Mouse (Mus musculus): Measurements from ENCODE around the gene Gm36028. TPM values are rescaled to one million over a fixed set of nuclear protein-coding genes. Genes with fewer than 3 reads are reported as not detected.

Gene Gm36028
- polyA plus RNA-seq, 1 experiment from 2014 or later, result 4.9 TPM

GRCm38 (mm10) chr16:37869470-37870231 is 8.7 kb upstream of the Gm36028 start:
- WGBS, result 13% methylated on average over 4 of the region's 4 CpGs
- H3K4me2 ChIP-seq (ENCODE audit: low read length), result peak overlapping the region; percentile 82
- H3K9ac ChIP-seq (ENCODE audit: low read length), result peak overlapping the region; percentile 99
- H3K4me3 ChIP-seq (ENCODE audit: control insufficient read depth in 1 of 2, insufficient read depth in 1 of 2, low read depth in 1 of 2, low read length in 2 of 2), result peak overlapping the region; percentile 61 to 98
- H3K4me1 ChIP-seq (ENCODE audit: control insufficient read depth in 2 of 2, insufficient read depth in 2 of 2, low read length in 2 of 2), result peaks cover 11 to 25% of the 10 kb centered on the region in 2 experiments
- no peak for ATAC-seq (ENCODE audit: insufficient number of reproducible peaks, insufficient read depth, low FRiP score, low read depth)
- H3K27ac ChIP-seq (replicated peaks in 1 of 2; ENCODE audit: control insufficient read depth in 1 of 2, insufficient read depth in 1 of 2, low read depth in 2 of 2, low read length in 2 of 2), result peak overlapping the region; percentile 69 to 99
- no peaks in the 10 kb centered on the region for H3K9me3 ChIP-seq (ENCODE audit: control insufficient read depth, low read length)
- H3K27me3 ChIP-seq (ENCODE audit: control insufficient read depth, insufficient read depth, low read length), result no peaks in the 10 kb centered on the region
- no peaks in the 10 kb centered on the region for H3K36me3 ChIP-seq (ENCODE audit: control insufficient read depth, insufficient read depth, low read length)

GRCm38 (mm10) chr16:37868506-37869469 is 7.8 kb upstream of the Gm36028 start:
- ATAC-seq (ENCODE audit: insufficient number of reproducible peaks, insufficient read depth, low FRiP score, low read depth), result peak; percentile 68
- 0% methylated on average over 82 of the region's 87 CpGs for WGBS
- H3K27me3 ChIP-seq (ENCODE audit: control insufficient read depth, insufficient read depth, low read length), result no peaks in the 10 kb centered on the region
- peaks cover 11 to 25% of the 10 kb centered on the region in 2 experiments for H3K4me1 ChIP-seq (ENCODE audit: control insufficient read depth in 2 of 2, insufficient read depth in 2 of 2, low read length in 2 of 2)
- H3K4me2 ChIP-seq (ENCODE audit: low read length), result peak overlapping the region; percentile 82
- no peaks in the 10 kb centered on the region for H3K9me3 ChIP-seq (ENCODE audit: control insufficient read depth, low read length)
- H3K9ac ChIP-seq (ENCODE audit: low read length), result peak overlapping the region; percentile 99
- H3K4me3 ChIP-seq (ENCODE audit: control insufficient read depth in 1 of 2, insufficient read depth in 1 of 2, low read depth in 1 of 2, low read length in 2 of 2), result peak overlapping the region; percentile 61 to 98
- H3K27ac ChIP-seq (replicated peaks in 1 of 2; ENCODE audit: control insufficient read depth in 1 of 2, insufficient read depth in 1 of 2, low read depth in 2 of 2, low read length in 2 of 2), result peak overlapping the region; percentile 90 to 99
- no peaks in the 10 kb centered on the region for H3K36me3 ChIP-seq (ENCODE audit: control insufficient read depth, insufficient read depth, low read length)

DNA sequence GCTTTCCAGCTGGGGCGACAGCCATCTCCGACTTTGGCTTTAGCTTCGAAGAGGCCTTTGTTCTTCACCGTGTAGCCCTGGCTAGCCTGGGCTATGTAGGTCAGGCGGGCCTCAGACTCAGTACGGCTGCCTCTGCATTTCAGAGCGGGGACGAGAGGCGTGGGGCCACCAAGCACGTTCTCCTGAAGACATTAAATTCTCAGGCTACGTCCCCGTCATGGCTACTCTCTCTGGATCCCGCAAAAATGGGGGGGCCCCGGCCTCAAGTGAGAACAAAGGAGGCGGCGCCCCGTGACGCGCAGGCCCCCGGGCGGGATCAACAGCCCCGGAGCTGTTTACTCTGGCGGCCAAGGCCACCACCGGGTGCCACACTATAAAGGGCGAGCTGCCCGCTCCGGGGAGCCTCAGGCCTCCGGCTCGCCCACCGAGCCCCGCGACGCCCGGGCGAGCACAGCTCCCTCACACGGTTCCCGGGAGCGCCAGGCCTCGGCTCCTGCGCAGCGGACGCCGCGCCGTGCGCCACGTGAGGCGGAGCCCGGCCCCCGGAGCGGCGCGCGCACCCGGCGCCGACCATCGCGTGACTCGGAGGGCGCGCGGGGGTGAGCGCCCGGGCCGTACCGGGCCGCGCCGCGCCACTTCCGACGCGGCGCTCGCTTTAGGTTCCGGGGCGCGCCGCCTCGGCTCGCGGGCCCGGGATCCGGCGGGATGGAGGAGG is 7.0 kb upstream of the Gm36028 start, which contains the start of gene Lrrc58:
TSS of gene Lrrc58 (plus strand) at position 599 of the 715 bp plus-strand sequence.
- Histone ChIP-seq H3K36me3 (ENCODE audit: control insufficient read depth, insufficient read depth, low read length) (no peaks in the 10 kb centered on the region), H3K4me1 (ENCODE audit: control insufficient read depth in 2 of 2, insufficient read depth in 2 of 2, low read length in 2 of 2) (peaks cover 11 to 25% of the 10 kb centered on the region in 2 experiments), H3K9ac (ENCODE audit: low read length) (peak within 1 kb of the TSS; percentile 99), H3K27me3 (ENCODE audit: control insufficient read depth, insufficient read depth, low read length) (no peaks in the 10 kb centered on the region), H3K4me3 (ENCODE audit: control insufficient read depth in 1 of 2, insufficient read depth in 1 of 2, low read depth in 1 of 2, low read length in 2 of 2) (peak within 1 kb of the TSS; percentile 61 to 98), H3K27ac (replicated peaks in 1 of 2; ENCODE audit: control insufficient read depth in 1 of 2, insufficient read depth in 1 of 2, low read depth in 2 of 2, low read length in 2 of 2) (peak within 1 kb of the TSS; percentile 90 to 99), H3K4me2 (ENCODE audit: low read length) (peak within 1 kb of the TSS; percentile 82), H3K9me3 (ENCODE audit: control insufficient read depth, low read length) (no peaks in the 10 kb centered on the region)
- 1% methylated on average over 85 of the region's 86 CpGs for WGBS
- peak; percentile 91 for ATAC-seq (ENCODE audit: insufficient number of reproducible peaks, insufficient read depth, low FRiP score, low read depth)

DNA sequence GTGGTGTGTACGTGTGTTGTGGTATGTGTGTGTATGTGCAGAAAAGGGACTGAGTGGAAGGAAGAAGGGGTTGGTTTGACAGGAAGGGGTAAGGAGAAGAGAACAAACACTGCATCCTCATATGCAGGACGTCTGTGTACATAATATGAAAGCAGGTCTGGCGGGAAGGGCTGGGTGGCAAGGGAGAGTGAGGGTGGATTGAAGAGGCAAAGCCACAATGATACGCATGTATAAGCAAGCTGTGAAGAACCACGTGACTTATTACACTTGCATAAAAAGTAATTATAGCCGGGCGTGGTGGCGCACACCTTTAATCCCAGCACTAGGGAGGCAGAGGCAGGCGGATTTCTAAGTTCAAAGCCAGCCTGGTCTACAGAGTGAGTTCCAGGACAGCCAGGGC is 4.9 kb upstream of the Gm36028 start:
- 87% methylated on average over 9 of the region's 9 CpGs for WGBS
- Histone ChIP-seq H3K27me3 (ENCODE audit: control insufficient read depth, insufficient read depth, low read length) (no peaks in the 10 kb centered on the region), H3K4me3 (ENCODE audit: control insufficient read depth in 1 of 2, insufficient read depth in 1 of 2, low read depth in 1 of 2, low read length in 2 of 2) (no peak overlapping the region), H3K36me3 (ENCODE audit: control insufficient read depth, insufficient read depth, low read length) (no peaks in the 10 kb centered on the region), H3K27ac (replicated peaks in 1 of 2; ENCODE audit: control insufficient read depth in 1 of 2, insufficient read depth in 1 of 2, low read depth in 2 of 2, low read length in 2 of 2) (no peak overlapping the region), H3K4me2 (ENCODE audit: low read length) (no peak overlapping the region), H3K9me3 (ENCODE audit: control insufficient read depth, low read length) (no peaks in the 10 kb centered on the region), H3K4me1 (ENCODE audit: control insufficient read depth in 2 of 2, insufficient read depth in 2 of 2, low read length in 2 of 2) (peaks cover 5 to 17% of the 10 kb centered on the region in 2 experiments), H3K9ac (ENCODE audit: low read length) (no peak overlapping the region)
- ATAC-seq (ENCODE audit: insufficient number of reproducible peaks, insufficient read depth, low FRiP score, low read depth), result no peak

- WGBS, result 69% methylated on average over 3 of the region's 3 CpGs
- H3K4me2 ChIP-seq (ENCODE audit: low read length), result no peak overlapping the region
- no peaks in the 10 kb centered on the region for H3K36me3 ChIP-seq (ENCODE audit: control insufficient read depth, insufficient read depth, low read length)
- H3K4me1 ChIP-seq (ENCODE audit: control insufficient read depth in 2 of 2, insufficient read depth in 2 of 2, low read length in 2 of 2), result peaks cover 5 to 10% of the 10 kb centered on the region in 2 experiments
- no peaks in the 10 kb centered on the region for H3K9me3 ChIP-seq (ENCODE audit: control insufficient read depth, low read length)
- H3K9ac ChIP-seq (ENCODE audit: low read length), result no peak overlapping the region
- no peak for ATAC-seq (ENCODE audit: insufficient number of reproducible peaks, insufficient read depth, low FRiP score, low read depth)
- H3K27ac ChIP-seq (replicated peaks in 1 of 2; ENCODE audit: control insufficient read depth in 1 of 2, insufficient read depth in 1 of 2, low read depth in 2 of 2, low read length in 2 of 2), result no peak overlapping the region
- no peaks in the 10 kb centered on the region for H3K27me3 ChIP-seq (ENCODE audit: control insufficient read depth, insufficient read depth, low read length)
- H3K4me3 ChIP-seq (ENCODE audit: control insufficient read depth in 1 of 2, insufficient read depth in 1 of 2, low read depth in 1 of 2, low read length in 2 of 2), result no peak overlapping the region
Measured at GRCm38 (mm10) chr16:37863876-37864275, 2.9 kb upstream of the Gm36028 start.

GRCm38 (mm10) chr16:37860213-37860612 is 733 bp downstream of the Gm36028 start:
- H3K36me3 ChIP-seq (ENCODE audit: control insufficient read depth, insufficient read depth, low read length), result no peaks in the 10 kb centered on the region
- no peak overlapping the region for H3K9ac ChIP-seq (ENCODE audit: low read length)
- ATAC-seq (ENCODE audit: insufficient number of reproducible peaks, insufficient read depth, low FRiP score, low read depth), result no peak
- H3K4me1 ChIP-seq (ENCODE audit: control insufficient read depth in 2 of 2, insufficient read depth in 2 of 2, low read length in 2 of 2), result peaks cover 3 to 11% of the 10 kb centered on the region in 2 experiments
- no peak overlapping the region for H3K4me3 ChIP-seq (ENCODE audit: control insufficient read depth in 1 of 2, insufficient read depth in 1 of 2, low read depth in 1 of 2, low read length in 2 of 2)
- H3K27ac ChIP-seq (replicated peaks in 1 of 2; ENCODE audit: control insufficient read depth in 1 of 2, insufficient read depth in 1 of 2, low read depth in 2 of 2, low read length in 2 of 2), result no peak overlapping the region
- 60% methylated on average over 7 of the region's 7 CpGs for WGBS
- no peak overlapping the region for H3K4me2 ChIP-seq (ENCODE audit: low read length)
- H3K27me3 ChIP-seq (ENCODE audit: control insufficient read depth, insufficient read depth, low read length), result no peaks in the 10 kb centered on the region
- H3K9me3 ChIP-seq (ENCODE audit: control insufficient read depth, low read length), result no peaks in the 10 kb centered on the region

DNA sequence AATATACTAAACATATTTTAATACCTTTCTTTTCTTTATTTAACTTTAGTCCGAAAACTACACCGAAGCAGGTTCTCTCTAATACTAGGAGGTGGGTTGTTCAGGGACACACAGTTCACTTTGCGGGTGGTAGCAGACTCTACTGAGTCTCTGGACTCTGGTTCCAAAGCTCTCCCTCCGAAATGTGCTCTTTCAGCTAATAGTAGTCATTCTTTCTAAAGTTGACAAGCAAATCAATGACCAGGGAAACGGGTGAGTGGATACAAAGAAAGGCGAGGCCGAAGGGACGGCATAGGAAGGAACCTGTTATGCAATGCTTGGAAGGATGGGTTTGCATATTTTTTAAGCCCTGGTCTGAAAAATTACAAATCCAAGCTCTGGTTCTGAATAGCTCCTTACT is 3.5 kb downstream of the Gm36028 start:
- Histone ChIP-seq H3K27ac (replicated peaks in 1 of 2; ENCODE audit: control insufficient read depth in 1 of 2, insufficient read depth in 1 of 2, low read depth in 2 of 2, low read length in 2 of 2) (no peak overlapping the region), H3K4me1 (ENCODE audit: control insufficient read depth in 2 of 2, insufficient read depth in 2 of 2, low read length in 2 of 2) (peaks cover 16 to 23% of the 10 kb centered on the region in 2 experiments), H3K9ac (ENCODE audit: low read length) (no peak overlapping the region), H3K36me3 (ENCODE audit: control insufficient read depth, insufficient read depth, low read length) (no peaks in the 10 kb centered on the region), H3K4me2 (ENCODE audit: low read length) (no peak overlapping the region), H3K4me3 (ENCODE audit: control insufficient read depth in 1 of 2, insufficient read depth in 1 of 2, low read depth in 1 of 2, low read length in 2 of 2) (no peak overlapping the region), H3K9me3 (ENCODE audit: control insufficient read depth, low read length) (no peaks in the 10 kb centered on the region), H3K27me3 (ENCODE audit: control insufficient read depth, insufficient read depth, low read length) (no peaks in the 10 kb centered on the region)
- ATAC-seq (ENCODE audit: insufficient number of reproducible peaks, insufficient read depth, low FRiP score, low read depth), result no peak
- WGBS, result 91% methylated on average over 8 of the region's 8 CpGs

All from heart, embryonic 14.5 days (tissue).